Mouse (Mus musculus) hindbrain, postnatal 0 days (tissue): ENCODE measurements at regions not wholly inside any gene's neighbourhood (a gene's known extent, or its start where the extent isn't known, plus 50 kb on each side); places are given as distances from the start of the nearest gene placed in this dataset.

ENCODE experiments used
- ATAC-seq: fragments of 200-750 bp; cut with Nextera tagmentation; 2 replicates; pipeline ENCODE4 v1.8.0; 2017; ENCODE audit warnings: mild to moderate bottlenecking, moderate TSS enrichment, moderate library complexity
- DNase-seq: peaks from one replicate; pipeline ENCODE4 v3.0.0-alpha.2; 2015; ENCODE audit warnings: low spot score
- H3K27ac ChIP-seq: fragments of 300-500 bp; sonication (generic); 2 replicates; pipeline ENCODE4 v1.5.1; 2014; ENCODE audit warnings: mild to moderate bottlenecking
- H3K27me3 ChIP-seq: fragments of 300-500 bp; sonication (generic); 2 replicates; pipeline ENCODE4 v1.6.1; 2014; ENCODE audit warnings: low read length, mixed read lengths; ENCODE audit not compliant: insufficient read depth
- H3K36me3 ChIP-seq: fragments of 300-500 bp; sonication (generic); 2 replicates; pipeline ENCODE4 v1.6.1; 2014; ENCODE audit warnings: low read length, mixed read lengths; ENCODE audit not compliant: insufficient read depth
- H3K4me1 ChIP-seq: fragments of 300-500 bp; sonication (generic); 2 replicates; pipeline ENCODE4 v1.6.1; 2014; ENCODE audit warnings: antibody characterized with exemption, low read length, mixed read lengths; ENCODE audit not compliant: insufficient read depth
- H3K4me2 ChIP-seq: fragments of 300-500 bp; sonication (generic); 2 replicates; pipeline ENCODE4 v1.6.1; 2014; ENCODE audit warnings: low read depth, mild to moderate bottlenecking, low read length, moderate library complexity, mixed read lengths
- H3K4me3 ChIP-seq: fragments of 300-500 bp; sonication (generic); 2 replicates; pipeline ENCODE4 v1.5.1; 2014; ENCODE audit warnings: low read length
- H3K9ac ChIP-seq: fragments of 300-500 bp; sonication (generic); replicated peaks from 2 replicates; pipeline ENCODE4 v1.6.1; 2014; ENCODE audit warnings: mild to moderate bottlenecking, low read length, moderate library complexity, mixed read lengths
- H3K9me3 ChIP-seq: fragments of 300-500 bp; sonication (generic); 2 replicates; pipeline ENCODE4 v1.6.1; 2016; ENCODE audit warnings: low read length, mixed read lengths
- CTCF ChIP-seq: IDR thresholded peaks from 2 replicates; pipeline ENCODE4 v1.5.1; 2016; ENCODE audit warnings: antibody characterized with exemption, control low read depth, low read depth
- WGBS: fragments of 180-500 bp; shearing (Covaris S2); extraction: QIAGEN DNeasy Blood & Tissue Kit; methylation state at CpG from one replicate; pipeline ENCODE4 v1.1.7; 2014; 5-methylcytosine and 5-hydroxymethylcytosine counted together

GRCm38 (mm10) chr9:43636372-43636965, 107.3 kb upstream of the Nectin1 start:
- Histone ChIP-seq H3K27ac (no peak overlapping the region), H3K27me3 (no peaks in the 10 kb centered on the region), H3K36me3 (no peaks in the 10 kb centered on the region), H3K9ac (no peak overlapping the region), H3K4me1 (no peaks in the 10 kb centered on the region), H3K9me3 (no peaks in the 10 kb centered on the region), H3K4me3 (no peak overlapping the region), H3K4me2 (no peak overlapping the region)
- 78% methylated on average over 11 of the region's 11 CpGs for WGBS
- DNase-seq (no peak), ATAC-seq (no peak)
- no peak for TF ChIP-seq CTCF

GRCm38 (mm10) chr9:43658186-43658585, 85.6 kb upstream of the Nectin1 start:
- TF ChIP-seq CTCF: no peak

GRCm38 (mm10) chr9:43659237-43659636, 84.5 kb upstream of the Nectin1 start:
- H3K4me1 ChIP-seq: no peaks in the 10 kb centered on the region
- peak; percentile 35 for DNase-seq
- WGBS: 51% methylated on average over 6 of the region's 6 CpGs

More at GRCm38 (mm10) chr9:43658186-43658585, 85.6 kb upstream of the Nectin1 start:
- Histone ChIP-seq H3K27ac (no peak overlapping the region), H3K27me3 (no peaks in the 10 kb centered on the region), H3K4me3 (no peak overlapping the region), H3K4me1 (no peaks in the 10 kb centered on the region), H3K9me3 (no peaks in the 10 kb centered on the region), H3K4me2 (no peak overlapping the region), H3K9ac (no peak overlapping the region), H3K36me3 (no peaks in the 10 kb centered on the region)
- DNase-seq (no peak), ATAC-seq (no peak; the same call in 1 of the 2 replicates)
- 51% methylated on average over 3 of the region's 3 CpGs for WGBS

GRCm38 (mm10) chr9:43660151-43660550, 83.6 kb upstream of the Nectin1 start:
- no peak for TF ChIP-seq CTCF
- Histone ChIP-seq H3K4me3 (no peak overlapping the region), H3K36me3 (no peaks in the 10 kb centered on the region), H3K4me2 (no peak overlapping the region), H3K9ac (no peak overlapping the region), H3K9me3 (no peaks in the 10 kb centered on the region), H3K4me1 (no peaks in the 10 kb centered on the region), H3K27ac (no peak overlapping the region), H3K27me3 (no peaks in the 10 kb centered on the region)
- DNase-seq (peak; percentile 40), ATAC-seq (no peak)
- 31% methylated on average over 5 of the region's 5 CpGs for WGBS

More at GRCm38 (mm10) chr9:43659237-43659636, 84.5 kb upstream of the Nectin1 start:
- H3K9me3 ChIP-seq: no peaks in the 10 kb centered on the region
- no peaks in the 10 kb centered on the region for H3K27me3 ChIP-seq
- no peak for ATAC-seq
- no peak overlapping the region for H3K9ac ChIP-seq
- no peak overlapping the region for H3K27ac ChIP-seq
- no peak overlapping the region for H3K4me3 ChIP-seq
- no peaks in the 10 kb centered on the region for H3K36me3 ChIP-seq
- no peak overlapping the region for H3K4me2 ChIP-seq
- no peak for TF ChIP-seq CTCF

GRCm38 (mm10) chr9:43660896-43661563, 82.8 kb upstream of the Nectin1 start:
- no peaks in the 10 kb centered on the region for H3K9me3 ChIP-seq
- H3K4me3 ChIP-seq: no peak overlapping the region
- H3K36me3 ChIP-seq: no peaks in the 10 kb centered on the region
- H3K27ac ChIP-seq: no peak overlapping the region
- H3K27me3 ChIP-seq: no peaks in the 10 kb centered on the region
- H3K9ac ChIP-seq: no peak overlapping the region
- TF ChIP-seq CTCF: no peak
- DNase-seq: no peak
- no peaks in the 10 kb centered on the region for H3K4me1 ChIP-seq
- WGBS: 42% methylated on average over 11 of the region's 11 CpGs
- no peak overlapping the region for H3K4me2 ChIP-seq
- no peak for ATAC-seq

GRCm38 (mm10) chr9:43661646-43662045, 82.1 kb upstream of the Nectin1 start:
- no peaks in the 10 kb centered on the region for H3K27me3 ChIP-seq
- no peaks in the 10 kb centered on the region for H3K36me3 ChIP-seq
- no peaks in the 10 kb centered on the region for H3K9me3 ChIP-seq
- no peak overlapping the region for H3K4me2 ChIP-seq
- H3K27ac ChIP-seq: no peak overlapping the region
- no peak for TF ChIP-seq CTCF
- H3K4me1 ChIP-seq: no peaks in the 10 kb centered on the region
- H3K9ac ChIP-seq: no peak overlapping the region
- ATAC-seq (no peak), DNase-seq (no peak)
- no peak overlapping the region for H3K4me3 ChIP-seq
- WGBS: 42% methylated on average over 6 of the region's 6 CpGs

GRCm38 (mm10) chr9:43667386-43667785, 76.4 kb upstream of the Nectin1 start:
- no peak overlapping the region for H3K4me2 ChIP-seq
- TF ChIP-seq CTCF: no peak
- no peak overlapping the region for H3K9ac ChIP-seq
- H3K9me3 ChIP-seq: no peaks in the 10 kb centered on the region
- no peak for ATAC-seq
- H3K36me3 ChIP-seq: no peaks in the 10 kb centered on the region
- H3K27ac ChIP-seq: no peak overlapping the region
- H3K27me3 ChIP-seq: no peaks in the 10 kb centered on the region
- no peak overlapping the region for H3K4me3 ChIP-seq
- DNase-seq: no peak
- peaks cover 6% of the 10 kb centered on the region; the same call in 1 of the 2 replicates for H3K4me1 ChIP-seq
- WGBS: 84% methylated on average over 6 of the region's 6 CpGs
